Mouse (Mus musculus) heart, postnatal 14 days (tissue): Measurements from ENCODE around the gene 4930433I11Rik. TPM values are rescaled to one million over a fixed set of nuclear protein-coding genes. Genes with fewer than 3 reads are reported as not detected.
A peak's percentile ranks its signal among the peaks of the same experiment; 100 is the strongest.
"Not testable (repeated sequence)": the region's sequence is repeated elsewhere in the genome, so short reads cannot be mapped to it uniquely, and the experiment has no call there.

Experiments
- DNase-seq, 2 experiments: peaks; one replicate each; pipeline ENCODE4 v3.0.0; 2021 to 2022
- intact Hi-C: fragments of 180-260 bp; cut with DNase I; formaldehyde crosslinking; loops from one replicate; pipeline ENCODE4 v1.15.1; 2025
- long read RNA-seq, 2 experiments: library from polyadenylated mRNA; stranded (forward); transcript quantifications; one replicate each; pipeline ENCODE4 v2.0.0; 2021
- total RNA-seq, 2 experiments: library from RNA; stranded (reverse); gene quantifications; 2 replicates each; pipeline ENCODE4 v1.2.3; 2021

The 4930433I11Rik gene
- total RNA-seq, result not detected
- long read RNA-seq, experiment 1, result 0 reads
- long read RNA-seq, experiment 2, result 0 reads

DNA sequence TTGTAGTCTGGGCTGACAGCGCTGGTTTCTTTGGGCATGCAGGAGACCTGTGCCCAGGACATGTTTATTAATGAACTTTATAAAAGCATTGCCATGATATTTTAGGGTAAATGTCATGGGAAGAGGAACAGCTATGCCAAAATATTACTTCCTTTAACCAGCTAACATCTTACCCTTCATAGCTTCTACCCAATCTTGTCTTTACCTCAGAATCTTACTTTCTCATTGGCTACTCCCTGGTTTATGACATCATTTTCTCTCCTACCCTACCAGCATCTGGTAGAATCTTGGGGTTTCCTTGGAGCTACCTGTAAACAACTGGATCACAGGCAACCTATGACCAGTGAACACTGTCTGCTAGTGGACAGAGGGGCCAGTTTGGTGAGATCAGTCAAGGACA is at the start of gene 4930433I11Rik:
TSS of gene 4930433I11Rik (plus strand) at position 301 of the 400 bp plus-strand sequence.
- intact Hi-C loops, result no loop called here
- DNase-seq, result no peak

DNA sequence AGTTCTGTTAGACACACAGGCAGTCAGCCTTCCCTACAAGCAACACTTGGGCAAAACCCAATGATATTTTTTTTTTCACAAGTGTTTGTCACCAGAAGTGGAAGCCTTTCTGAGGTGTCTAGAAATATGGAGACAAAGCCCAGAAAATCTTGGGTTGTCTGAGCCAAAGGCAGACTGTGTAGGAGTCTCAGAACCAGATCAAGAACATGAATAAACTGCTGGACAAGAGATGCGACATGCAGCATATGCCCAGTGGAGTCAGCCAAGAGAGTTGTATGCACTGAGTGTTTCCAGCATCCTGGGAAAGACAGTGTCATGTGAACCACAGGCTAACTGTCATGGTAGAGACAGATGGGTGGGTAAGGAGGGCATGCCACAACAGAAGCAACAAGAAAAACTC is 48.0 kb upstream of the 4930433I11Rik start:
- intact Hi-C loops, result no loop called here
- no peak for DNase-seq

DNA sequence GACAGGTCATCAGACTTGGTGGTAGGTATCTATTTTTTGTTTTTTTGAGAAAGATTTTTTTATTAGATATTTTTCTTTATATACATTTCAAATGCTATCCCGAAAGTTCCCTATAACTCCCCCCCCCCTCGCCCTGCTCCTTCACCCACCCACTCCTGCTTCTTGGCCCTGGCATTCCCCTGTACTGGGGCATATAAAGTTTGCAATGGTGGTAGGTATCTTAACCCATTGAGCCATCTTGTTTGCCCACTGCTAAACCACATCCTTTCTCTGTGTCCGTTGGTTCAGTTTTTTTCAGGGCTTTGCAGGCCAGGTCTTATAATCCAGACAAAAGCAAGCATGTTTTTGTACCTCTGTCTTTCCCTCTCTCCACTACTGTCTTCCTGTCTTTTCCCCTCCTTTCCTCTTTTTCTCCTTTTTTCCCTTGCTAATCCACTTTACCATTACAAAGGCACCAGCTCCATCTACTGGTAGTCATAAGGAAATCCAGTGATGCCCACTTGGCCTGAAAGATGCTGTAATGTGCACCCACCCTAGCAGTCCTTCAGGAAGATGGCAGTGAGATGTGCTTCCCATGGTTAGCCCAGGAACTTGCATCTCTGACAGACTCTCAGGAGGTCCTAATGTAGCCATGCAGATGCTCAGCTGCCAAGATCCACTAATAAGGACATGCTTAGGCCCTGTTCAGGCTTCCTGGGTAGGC is 45.0 kb upstream of the 4930433I11Rik start:
- peak in 1 of 2 experiments; percentile 7 for DNase-seq
- intact Hi-C loops, result no loop called here

DNA sequence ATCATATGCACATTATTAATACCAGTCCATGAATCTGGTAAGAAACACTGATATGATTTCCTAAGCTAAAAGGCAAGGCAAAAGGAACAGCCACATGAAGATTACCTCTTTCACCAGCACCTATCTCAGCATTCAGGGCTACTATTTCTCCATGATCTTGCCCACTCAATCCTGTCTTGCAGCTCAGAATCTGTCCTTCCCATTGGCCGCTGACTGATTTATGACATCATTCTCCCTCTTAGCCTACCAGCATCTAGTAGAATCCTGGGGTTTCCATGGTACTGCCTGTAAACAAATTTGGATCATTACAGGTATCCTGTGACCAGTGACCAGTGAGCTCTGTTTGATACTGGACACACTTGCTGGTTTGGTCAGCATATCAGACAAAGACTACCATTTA is 45.1 kb downstream of the 4930433I11Rik start, which contains the start of gene Gm4884:
TSS of gene Gm4884 (plus strand) at position 301 of the 400 bp plus-strand sequence.
- intact Hi-C loops, DNase-seq: not testable (repeated sequence)

DNA sequence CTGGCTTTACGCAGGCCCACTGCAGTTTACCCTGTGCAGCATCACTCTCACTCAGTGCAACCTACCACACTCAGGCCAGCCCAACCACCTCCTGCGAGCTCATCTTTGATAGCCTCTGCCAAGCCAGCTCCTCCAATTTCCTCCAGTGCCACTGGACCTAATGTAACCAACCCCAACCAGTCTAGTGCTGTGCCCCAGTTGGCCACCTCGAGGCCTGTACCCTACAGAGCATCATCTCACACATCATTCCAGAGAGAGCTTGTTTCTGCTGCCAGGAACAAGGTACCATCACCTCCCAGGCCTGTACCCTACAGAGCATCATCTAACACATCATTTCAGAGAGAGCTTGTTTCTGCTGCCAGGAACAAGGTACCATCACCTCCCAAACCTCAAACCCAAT is 56.7 kb downstream of the 4930433I11Rik start:
- DNase-seq, intact Hi-C loops: not testable (repeated sequence)

Other genes with a start within 250 kb of the 4930433I11Rik start
- gene Vstm2b, start 89.2 kb upstream of the 4930433I11Rik start, total RNA-seq, result under 1 TPM; 0.14 to 0.17 TPM
- gene Gm4884, start 45.2 kb downstream of the 4930433I11Rik start, total RNA-seq, result not detected
- not detected for gene Gm5592, start 166.3 kb downstream of the 4930433I11Rik start, total RNA-seq